Mouse (Mus musculus) large intestine, adult 2 months (tissue): Measurements from ENCODE around the gene Nectin1. TPM values are rescaled to one million over a fixed set of nuclear protein-coding genes. Genes with fewer than 3 reads are reported as not detected.

Source experiments
- DNase-seq: peaks from one replicate; pipeline ENCODE4 v3.0.0-alpha.2; 2012; ENCODE audit warnings: low read depth, low spot score
- WGBS: fragments of 180-500 bp; shearing (Covaris S2); methylation state at CpG from one replicate; pipeline ENCODE4 v1.1.7; 2018; 5-methylcytosine and 5-hydroxymethylcytosine counted together
- polyA plus RNA-seq: library from polyadenylated mRNA; depleted of rRNA; stranded (reverse); fragments of >200 nt; gene quantifications from 2 replicates; pipeline ENCODE4 v1.2.3, GENCODE M21; 2012

Nectin1 gene
- polyA plus RNA-seq, 1 experiment, result 10.6 TPM

DNA sequence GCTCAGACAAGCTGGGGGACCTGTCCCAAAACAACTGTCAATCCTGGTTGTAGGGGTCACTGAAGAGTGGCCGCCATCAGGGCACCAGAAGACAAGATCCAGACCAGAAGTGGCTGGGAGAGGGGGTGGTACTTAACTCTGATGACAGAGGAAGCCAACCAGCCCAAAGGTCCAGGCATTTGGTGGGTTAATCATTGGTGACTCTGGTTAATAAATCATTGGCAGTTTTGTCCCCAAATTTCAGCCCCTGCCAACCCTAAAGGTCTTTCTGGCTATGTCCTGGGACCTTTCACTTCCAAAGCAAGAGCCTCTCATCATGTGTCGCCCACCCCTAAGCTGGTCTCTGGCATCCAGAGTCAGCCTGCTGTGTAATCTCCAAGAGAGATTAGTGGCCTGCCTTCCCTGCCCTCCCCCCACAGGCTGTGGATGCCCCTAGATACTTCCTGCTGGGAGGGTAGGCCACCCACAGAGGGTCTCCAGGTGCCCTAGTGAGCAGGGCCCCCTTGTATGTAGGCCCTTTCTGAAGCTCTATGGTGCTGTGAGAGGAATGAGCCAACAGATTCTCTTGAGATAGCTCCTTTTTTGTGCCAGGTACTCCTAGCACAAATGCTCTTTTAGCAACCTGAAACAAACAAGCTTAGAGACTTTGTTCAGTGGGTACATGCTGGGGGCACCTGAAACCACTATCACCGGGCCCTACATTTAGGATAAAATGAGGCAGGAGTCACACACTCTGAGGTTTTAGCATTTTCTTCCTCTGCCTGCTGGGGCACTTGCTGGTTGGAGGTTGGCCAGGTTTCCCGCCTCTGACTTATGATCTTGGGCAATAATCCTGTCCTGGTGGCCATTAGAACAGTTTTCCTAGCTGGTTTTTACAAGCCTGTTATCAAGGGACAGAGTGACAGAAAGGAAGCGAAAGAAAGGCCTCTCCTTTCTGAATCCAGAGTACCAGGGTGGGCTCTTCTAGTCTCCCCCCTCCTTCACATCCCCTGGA, 14.5 kb downstream of the Nectin1 start:
- WGBS, result 36% methylated on average over 5 of the region's 5 CpGs
- peak; percentile 53 for DNase-seq

DNA sequence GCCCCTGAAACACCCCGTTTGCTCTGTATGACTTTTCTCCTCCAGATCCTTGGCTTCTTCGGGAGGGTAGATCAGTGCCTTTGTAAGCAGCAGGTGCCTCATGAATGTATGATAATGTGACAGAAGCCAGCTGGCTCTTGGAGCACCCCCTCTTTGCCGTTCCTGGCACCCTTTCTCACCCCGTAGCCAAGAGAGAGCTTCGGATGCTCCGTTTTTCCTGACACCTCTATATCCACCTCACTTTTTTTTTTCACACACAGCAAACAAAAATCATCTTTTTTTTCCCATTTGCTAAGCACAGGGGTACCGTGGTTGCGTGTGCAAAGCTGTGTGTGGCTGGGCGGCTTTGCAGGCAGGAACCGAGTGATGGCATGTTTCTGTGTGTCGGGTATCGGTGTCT, 16.3 kb downstream of the Nectin1 start:
- 89% methylated on average over 12 of the region's 12 CpGs for WGBS
- DNase-seq, result no peak

DNA sequence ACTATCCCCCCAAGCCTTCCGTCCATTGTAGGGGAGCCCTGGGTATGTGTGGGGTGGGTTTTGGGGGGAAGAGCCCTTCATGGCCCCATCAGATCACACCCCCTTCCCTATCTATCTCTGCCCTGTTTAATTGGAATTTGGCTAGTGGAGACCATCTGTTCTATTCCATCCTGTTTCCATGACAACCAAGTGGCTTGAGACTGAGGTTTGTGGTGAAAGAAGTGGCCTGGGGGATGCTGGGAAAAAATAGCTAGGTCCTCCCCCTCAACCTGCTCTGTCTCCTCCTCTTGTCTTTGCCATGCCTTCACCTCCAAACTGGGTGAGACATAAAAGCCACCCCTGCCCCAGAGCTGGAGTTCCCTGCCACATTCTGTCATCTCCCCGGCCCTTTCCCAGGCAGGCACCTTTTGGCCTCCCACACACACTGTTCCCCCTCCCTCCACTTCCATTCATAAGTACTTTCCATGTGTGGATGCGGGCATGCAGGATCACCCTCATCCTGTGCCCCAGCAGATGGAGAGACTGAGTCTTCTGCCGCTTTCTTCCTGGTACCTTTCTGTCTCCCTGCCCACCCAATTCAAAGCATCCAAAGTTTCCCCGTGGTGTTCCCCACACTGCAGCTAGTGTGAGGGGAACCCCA, 17.5 kb downstream of the Nectin1 start:
- no peak for DNase-seq
- WGBS, result 86% methylated on average over 5 of the region's 5 CpGs

DNA sequence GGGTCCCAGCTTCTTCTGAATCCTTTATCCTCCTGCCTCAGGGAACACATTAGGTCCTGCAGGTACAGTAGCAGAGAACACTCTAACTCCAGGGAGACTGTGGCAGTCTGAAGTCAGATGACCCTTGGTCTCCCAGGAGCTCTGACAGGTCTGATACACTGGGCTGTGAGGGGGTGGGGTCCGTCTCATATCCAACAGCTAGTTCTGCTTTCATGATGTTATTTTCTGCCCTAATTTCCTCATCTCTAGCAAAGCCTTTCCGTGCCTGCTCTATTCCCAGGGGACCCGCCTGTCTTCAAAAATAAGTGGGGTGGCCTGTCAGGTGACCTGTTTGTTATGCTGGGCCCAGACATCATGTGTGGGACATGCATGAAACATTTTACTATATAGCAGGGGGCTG, 18.2 kb downstream of the Nectin1 start:
- no peak for DNase-seq
- WGBS, result 56% methylated on average over 3 of the region's 3 CpGs

DNA sequence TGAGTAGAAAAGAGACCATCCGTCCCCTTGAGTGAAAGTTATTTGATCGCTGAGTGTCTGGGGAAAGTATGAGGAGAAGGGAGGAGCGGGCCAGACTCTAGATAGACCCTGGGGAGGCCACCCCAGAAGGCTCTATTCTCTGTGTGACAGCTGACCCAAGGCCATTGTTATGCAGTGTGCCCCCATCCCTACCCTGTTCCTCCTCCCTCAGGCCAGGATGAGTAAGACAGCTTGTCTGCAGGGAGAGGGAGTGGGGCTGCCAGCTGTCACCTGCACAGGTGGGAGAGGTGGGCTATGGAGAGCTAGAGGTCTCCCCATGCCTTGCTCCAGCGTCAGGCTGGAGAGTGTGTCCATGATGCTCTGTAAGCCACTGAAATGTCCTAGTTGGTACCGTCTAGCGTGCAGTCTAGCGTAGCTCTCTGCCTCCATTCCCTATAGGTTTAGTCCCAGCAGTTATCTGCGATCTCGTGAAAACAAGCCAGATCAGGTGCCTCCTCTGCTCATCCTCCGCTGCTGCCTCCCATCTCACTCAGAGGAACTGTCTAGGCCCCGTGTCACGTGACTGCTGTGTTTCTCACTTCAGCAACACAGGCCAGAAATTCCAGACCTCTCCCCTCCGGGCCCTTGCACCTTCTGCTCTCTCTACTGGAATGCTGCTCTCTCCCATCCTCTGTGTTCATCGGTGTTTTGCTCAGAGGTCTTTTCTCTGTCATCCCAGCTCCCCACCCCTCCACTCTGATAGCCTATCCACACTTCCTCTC, 21.8 kb downstream of the Nectin1 start:
- 83% methylated on average over 14 of the region's 14 CpGs for WGBS
- DNase-seq, result no peak

DNA sequence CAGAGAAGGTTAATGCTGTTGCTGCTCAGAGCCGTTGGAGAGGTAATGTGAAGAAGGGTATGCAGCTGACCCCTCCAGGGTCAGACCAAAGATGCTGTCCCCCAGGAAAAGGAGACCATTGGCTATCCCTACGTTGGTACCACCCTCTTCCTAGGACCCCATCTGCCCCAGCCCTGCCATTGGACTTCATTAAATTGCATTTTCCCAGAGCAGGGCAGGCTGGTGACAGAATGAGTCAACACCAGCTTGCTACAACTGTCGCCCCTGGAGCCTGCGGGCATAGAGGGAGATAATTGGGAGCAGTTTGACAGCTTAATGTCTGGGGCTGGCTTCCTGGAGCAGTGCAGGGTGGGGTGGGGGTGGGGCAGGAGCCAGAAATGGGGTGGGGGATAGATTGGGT, 25.0 kb downstream of the Nectin1 start:
- no peak for DNase-seq
- WGBS, result 76% methylated on average over 4 of the region's 4 CpGs

DNA sequence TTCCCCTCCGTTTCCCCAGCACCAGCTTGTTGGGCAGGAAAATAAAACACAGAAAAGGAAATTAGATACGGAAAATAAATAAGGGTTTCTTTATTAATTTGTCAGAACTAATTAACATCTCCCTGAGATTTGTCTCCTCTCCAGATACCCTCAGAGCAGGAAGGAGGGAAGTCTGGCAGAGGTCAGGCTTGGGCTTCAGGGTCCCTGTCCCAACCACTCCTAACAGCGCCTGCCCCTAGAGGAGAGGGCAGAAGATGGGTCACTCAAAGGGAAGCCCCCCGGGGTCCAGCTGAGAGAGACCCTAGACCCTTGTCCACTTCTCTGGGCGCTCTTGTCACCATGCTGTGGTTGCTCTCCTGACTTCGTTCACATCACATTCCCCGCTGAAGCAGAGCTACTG, 25.4 kb downstream of the Nectin1 start:
- 92% methylated on average over 7 of the region's 7 CpGs for WGBS

DNA sequence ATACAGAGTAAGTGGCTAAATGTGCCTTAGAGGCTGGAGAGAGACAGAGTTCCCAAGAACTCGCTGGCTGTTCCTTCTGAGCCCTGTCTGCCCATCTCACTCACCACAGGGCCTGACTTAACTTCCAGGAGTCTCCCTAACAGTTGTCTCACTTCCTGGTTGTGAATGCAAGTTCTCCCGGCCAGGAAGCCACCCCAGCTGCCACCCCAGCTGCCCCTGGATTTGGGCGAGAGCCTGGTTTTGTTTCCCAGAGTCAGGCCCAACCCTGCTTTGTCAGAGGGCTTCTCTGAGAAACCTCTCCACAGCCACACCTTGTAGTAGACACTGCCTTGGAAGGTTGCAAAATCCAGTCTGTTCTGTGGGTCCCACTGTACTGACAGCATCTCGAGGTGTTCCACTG, 26.2 kb downstream of the Nectin1 start:
- 50% methylated on average over 4 of the region's 4 CpGs for WGBS

More for the DNA sequence above, 25.4 kb downstream of the Nectin1 start:
- DNase-seq, result no peak

DNA sequence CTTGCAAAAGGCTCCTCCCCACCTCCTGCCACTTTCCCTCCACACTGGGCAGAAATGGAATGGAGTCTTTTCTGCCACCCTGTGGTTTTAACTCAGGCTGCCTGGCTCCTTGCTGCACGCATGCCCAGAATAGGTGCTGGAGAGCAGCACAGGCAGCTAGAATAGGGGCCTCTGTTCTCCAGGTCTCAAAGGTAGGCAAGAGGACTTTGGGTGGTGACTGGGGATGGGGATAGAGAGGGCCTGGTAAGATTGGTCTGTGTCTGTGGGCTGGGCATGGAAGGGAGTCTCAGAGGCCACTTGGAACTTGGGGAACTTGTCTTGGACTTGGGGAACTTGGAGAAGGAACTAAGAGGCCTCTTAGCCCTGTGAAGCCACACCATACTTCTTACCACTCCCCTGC, 27.3 kb downstream of the Nectin1 start:
- WGBS, result 63% methylated on average over 1 of the region's 1 CpGs
- no peak for DNase-seq

More for the DNA sequence above, 26.2 kb downstream of the Nectin1 start:
- DNase-seq, result no peak

DNA sequence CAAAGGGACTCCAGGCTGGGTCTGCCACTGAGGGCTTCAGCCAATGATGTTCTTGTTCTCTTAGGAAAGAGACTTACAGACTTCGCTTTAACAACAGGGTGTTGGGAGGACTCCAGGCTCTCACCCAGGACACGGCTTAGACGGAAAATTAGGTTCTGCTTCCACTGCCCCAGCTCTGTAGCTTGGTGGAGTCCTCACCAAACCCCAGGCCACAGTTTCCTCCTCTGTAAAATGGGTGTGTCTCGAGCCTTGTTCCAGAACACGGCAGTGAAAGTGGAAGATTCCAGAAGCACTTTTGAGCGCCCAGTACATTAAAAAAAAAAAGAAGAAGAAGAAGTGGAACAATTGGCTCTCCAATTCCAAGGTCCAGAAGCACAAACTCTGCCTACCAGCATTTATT, 28.7 kb downstream of the Nectin1 start:
- DNase-seq, result no peak
- 61% methylated on average over 6 of the region's 6 CpGs for WGBS

DNA sequence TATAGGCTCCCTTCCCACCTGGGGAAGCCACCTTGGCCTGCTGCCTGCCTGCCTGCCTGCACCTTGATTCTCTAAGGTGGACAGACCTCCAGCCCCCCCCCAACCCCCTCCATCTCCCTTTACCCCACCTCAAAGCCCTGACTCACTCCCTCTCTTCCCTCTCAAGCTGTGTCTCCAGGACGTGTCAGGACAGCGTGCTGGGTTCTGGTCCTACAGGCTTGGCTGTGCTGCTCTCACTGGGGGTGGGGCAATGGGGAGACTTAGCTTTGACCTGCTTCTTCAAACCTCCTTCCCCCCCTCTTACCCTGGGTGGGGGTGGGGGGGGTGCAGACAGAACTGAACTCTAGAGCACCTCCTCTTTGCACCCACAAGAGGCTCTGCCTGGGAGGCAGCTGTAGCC, 29.7 kb downstream of the Nectin1 start:
- WGBS, result 95% methylated on average over 2 of the region's 2 CpGs
- DNase-seq, result no peak

DNA sequence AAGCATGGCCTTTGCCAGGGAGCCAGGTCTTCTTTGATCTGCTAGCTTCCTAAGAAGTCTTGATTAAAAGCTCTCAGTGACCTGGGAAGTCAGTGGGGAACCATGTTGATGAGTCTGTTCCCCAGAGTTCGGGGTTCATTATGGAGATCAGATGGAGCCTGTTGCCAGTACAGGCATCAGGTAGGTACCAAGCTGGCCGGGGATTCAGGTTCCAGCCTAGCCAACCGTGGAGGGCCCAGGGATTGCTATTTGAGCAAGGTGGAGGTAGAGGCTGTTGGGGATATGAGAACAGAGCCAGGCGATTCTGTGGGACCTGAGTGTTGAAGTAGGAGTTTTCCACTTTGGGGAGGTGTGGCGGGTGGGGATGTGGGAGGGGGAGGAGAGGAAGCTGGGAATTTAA, 30.6 kb downstream of the Nectin1 start:
- DNase-seq, result no peak
- 91% methylated on average over 5 of the region's 5 CpGs for WGBS

DNA sequence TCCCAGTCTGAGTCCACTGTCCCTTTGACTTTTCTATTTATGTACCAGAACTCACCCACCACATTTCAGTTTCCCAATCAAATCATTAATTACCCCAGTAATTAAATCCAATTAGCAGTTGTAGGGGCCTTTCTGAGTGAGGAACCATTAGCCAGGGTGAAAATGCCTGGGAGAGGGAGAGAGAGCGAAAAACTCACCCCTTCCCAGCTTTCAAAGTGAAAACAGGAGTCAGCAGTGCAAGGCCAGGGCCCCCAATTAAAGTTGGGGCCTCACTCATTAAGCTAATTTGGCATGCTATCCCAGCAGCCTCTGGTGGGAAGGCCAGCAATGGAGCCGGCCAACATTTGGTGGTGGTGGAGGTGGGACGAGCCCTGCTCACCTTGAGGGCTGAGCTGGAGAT, 32.4 kb downstream of the Nectin1 start:
- DNase-seq, result no peak
- 95% methylated on average over 3 of the region's 3 CpGs for WGBS

DNA sequence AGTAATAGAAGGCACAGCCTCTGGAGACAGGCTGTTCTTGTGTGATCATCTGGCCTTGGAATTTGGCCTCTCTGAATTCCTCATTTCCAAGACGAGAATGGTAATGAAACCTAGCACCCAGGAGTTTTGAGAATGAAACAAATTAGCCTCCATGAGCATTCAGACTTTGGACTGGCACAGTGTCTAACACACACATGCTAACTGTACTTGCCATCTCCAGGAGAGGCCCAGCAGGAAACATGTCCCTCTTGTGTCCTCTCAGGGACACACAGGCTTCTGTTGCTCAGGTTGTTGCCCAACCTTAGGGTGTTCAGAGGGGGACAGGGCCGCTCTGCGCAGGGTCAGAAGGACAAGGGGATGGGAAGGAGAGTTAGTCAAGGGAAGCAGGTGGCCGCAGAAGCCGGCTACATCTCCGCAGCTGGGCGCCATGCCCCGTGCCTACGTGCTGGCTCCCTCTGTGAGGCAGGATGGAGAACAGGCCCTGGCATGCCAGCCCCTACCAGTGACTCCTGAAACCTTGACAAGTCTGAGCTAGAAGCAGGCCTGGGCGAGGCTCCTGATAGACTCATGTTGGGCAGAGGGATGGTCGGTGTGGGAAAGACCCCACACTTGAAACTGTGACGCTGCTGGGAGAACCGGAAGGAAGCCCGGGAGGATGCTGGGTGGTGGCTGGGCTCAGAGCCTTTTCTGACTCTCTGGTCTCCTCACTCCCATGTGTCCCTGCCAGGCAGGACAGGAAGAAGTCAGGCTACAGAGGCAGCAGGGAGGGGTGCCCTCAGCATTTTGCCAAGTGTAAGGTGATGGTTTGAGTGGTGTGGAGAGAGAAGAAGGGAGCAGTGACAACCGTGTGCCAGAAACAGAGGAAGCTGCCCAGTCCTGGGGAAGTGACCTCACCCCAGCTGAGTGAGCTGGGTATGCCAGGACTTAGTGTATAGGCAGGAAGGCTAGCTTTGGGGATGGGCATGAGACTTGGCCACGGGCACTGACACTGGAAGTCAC, 33.9 kb downstream of the Nectin1 start:
- DNase-seq, result no peak
- WGBS, result 70% methylated on average over 16 of the region's 16 CpGs

DNA sequence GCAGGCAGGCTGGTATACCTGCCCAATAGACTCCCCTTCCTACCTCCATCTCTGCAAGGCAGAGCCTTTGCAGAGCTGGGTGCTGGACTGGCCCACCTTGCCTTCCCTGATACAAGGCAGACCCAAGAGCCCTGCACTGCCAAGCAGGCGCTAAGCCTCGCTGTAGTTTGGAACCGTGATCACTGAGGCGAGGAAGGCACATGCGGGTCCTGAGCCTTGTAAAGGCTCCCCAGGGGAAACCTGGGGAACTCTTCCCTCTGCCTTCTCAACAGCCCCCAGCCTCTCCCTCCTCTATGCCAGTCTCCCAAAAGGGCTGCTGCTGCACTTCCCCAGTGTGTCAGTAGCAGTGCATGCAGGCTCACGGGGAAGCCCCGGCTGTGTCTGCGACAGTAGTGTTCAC, 37.1 kb downstream of the Nectin1 start:
- DNase-seq, result no peak
- WGBS, result 80% methylated on average over 8 of the region's 8 CpGs

DNA sequence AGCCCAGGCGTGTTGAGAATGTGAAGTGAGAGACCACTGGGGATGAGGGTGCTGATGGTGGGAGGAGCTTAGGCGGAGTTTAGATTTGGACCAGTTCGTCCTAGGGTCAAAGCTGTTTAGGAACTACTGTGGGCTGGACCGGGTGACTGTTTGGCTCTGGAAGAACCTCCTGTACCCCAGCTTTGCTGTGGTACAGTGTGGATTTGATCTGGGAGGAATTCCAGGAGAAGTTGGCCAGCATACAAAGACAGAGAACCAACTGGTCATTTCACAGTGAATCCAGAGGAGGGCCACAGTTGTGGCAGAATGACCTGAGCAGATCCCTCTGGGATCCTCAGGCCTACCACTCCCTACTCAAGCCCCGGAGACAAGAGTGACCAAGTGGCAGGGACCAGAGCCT, 38.6 kb downstream of the Nectin1 start:
- no peak for DNase-seq
- 77% methylated on average over 5 of the region's 5 CpGs for WGBS

DNA sequence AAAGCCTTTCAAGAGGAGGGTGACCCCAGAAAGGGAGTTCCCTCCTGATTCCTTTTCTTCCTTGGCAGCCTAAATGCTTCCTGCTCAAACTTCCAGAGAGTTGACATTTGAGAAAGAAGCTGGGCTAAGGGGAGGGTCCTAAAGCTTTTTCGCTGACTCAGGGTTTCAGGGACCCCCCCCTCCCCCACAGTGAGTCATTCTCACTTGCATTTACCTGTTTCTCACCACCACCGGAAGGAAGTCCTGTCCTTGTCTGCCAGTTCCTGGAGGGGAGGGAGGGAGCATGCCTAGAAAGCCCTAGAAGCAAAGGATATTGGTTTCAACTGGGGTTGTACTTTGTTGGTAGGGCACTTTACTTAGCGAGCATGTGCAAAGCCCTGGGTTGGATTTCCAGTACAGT, 40.2 kb downstream of the Nectin1 start:
- 22% methylated on average over 3 of the region's 3 CpGs for WGBS
- DNase-seq, result no peak

DNA sequence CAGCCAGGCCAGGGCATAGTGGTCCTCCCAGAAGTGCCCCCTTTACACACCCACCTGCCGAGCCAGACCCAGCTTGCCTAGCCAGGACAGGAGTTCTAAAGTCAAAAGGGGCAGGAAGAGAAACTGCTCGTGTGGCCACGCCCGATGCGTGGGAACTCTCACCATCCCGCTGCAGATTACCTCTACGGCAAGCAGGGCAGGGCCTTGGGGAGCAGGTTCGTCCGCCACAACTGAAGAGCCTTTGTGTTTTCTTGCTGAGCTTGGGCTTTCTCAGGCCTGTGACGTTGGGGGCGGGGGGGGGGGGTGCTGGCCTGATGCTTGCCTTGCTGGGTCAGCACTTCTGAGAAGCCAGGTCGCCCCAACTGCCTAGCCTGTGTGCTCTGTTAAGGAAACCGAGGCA, 41.1 kb downstream of the Nectin1 start:
- WGBS, result 40% methylated on average over 13 of the region's 13 CpGs
- DNase-seq, result no peak

DNA sequence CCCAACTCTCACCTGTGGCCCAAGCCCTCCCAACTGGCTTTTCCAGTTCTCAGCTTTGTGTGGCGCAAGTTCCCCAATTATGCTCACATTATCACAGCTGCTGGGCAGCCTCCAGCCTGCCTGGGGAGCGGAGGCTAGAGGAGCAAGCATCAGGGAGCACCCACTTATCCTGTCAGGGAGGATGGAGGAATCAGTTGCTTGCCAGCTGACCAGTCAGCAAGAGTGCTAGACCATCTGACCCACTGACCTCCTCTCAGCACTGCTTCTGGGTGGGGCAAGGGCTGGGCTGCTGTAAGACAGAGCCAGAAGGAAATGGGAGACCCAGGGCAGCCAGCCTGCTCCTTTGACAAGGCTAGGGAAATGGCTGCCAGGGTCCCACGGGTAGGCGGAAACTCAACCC, 43.8 kb downstream of the Nectin1 start:
- DNase-seq, result no peak
- WGBS, result 46% methylated on average over 4 of the region's 4 CpGs
